Mouse (Mus musculus) heart, embryonic 15.5 days (tissue): ENCODE measurements around the gene Pdzrn4. TPM values are rescaled to one million over a fixed set of nuclear protein-coding genes. Genes with fewer than 3 reads are reported as not detected.
A peak's percentile ranks its signal among the peaks of the same experiment; 100 is the strongest.

ENCODE experiments used
- ATAC-seq: fragments of 200-750 bp; cut with Nextera tagmentation; replicated peaks from 2 replicates; pipeline ENCODE4 v1.8.0; 2017; ENCODE audit warnings: low read depth, moderate TSS enrichment; ENCODE audit not compliant: insufficient number of reproducible peaks, insufficient read depth, low FRiP score
- H3K27ac ChIP-seq: fragments of 300-500 bp; sonication (generic); 2 replicates; pipeline ENCODE4 v1.5.1; 2015; ENCODE audit warnings: mild to moderate bottlenecking, inconsistent platforms
- H3K27me3 ChIP-seq: fragments of 300-500 bp; sonication (generic); 2 replicates; pipeline ENCODE4 v1.6.1; 2015; ENCODE audit warnings: inconsistent platforms
- H3K36me3 ChIP-seq: fragments of 300-500 bp; sonication (generic); 2 replicates; pipeline ENCODE4 v1.6.1; 2015; ENCODE audit warnings: mild to moderate bottlenecking, inconsistent platforms
- H3K4me1 ChIP-seq: fragments of 300-500 bp; sonication (generic); replicated peaks from 2 replicates; pipeline ENCODE4 v1.6.1; 2015; ENCODE audit warnings: inconsistent platforms
- H3K4me2 ChIP-seq: fragments of 300-500 bp; sonication (generic); 2 replicates; pipeline ENCODE4 v1.6.1; 2015; ENCODE audit warnings: inconsistent platforms, mild to moderate bottlenecking, moderate library complexity
- H3K4me3 ChIP-seq: fragments of 300-500 bp; sonication (generic); 2 replicates; pipeline ENCODE4 v1.5.1; 2015; ENCODE audit warnings: mild to moderate bottlenecking, inconsistent platforms
- H3K9ac ChIP-seq: fragments of 300-500 bp; sonication (generic); 2 replicates; pipeline ENCODE4 v1.6.1; 2015; ENCODE audit warnings: mild to moderate bottlenecking, inconsistent platforms
- H3K9me3 ChIP-seq: fragments of 300-500 bp; sonication (generic); replicated peaks from 2 replicates; pipeline ENCODE4 v1.6.1; 2016; ENCODE audit warnings: inconsistent platforms
- WGBS: fragments of 180-500 bp; shearing (Covaris S2); methylation state at CpG from one replicate; pipeline ENCODE4 v1.1.7; 2015; ENCODE audit warnings: mixed read lengths; 5-methylcytosine and 5-hydroxymethylcytosine counted together
- polyA plus RNA-seq: library from polyadenylated mRNA; unstranded; fragments of >200 nt; fragmentation: Nextera tagmentation; extraction: Ambion mirVana; gene quantifications from 2 replicates; pipeline ENCODE4 v1.2.1, GENCODE M21; 2015

The Pdzrn4 gene
- polyA plus RNA-seq, 1 experiment from 2014 or later, result 1.0 TPM

DNA sequence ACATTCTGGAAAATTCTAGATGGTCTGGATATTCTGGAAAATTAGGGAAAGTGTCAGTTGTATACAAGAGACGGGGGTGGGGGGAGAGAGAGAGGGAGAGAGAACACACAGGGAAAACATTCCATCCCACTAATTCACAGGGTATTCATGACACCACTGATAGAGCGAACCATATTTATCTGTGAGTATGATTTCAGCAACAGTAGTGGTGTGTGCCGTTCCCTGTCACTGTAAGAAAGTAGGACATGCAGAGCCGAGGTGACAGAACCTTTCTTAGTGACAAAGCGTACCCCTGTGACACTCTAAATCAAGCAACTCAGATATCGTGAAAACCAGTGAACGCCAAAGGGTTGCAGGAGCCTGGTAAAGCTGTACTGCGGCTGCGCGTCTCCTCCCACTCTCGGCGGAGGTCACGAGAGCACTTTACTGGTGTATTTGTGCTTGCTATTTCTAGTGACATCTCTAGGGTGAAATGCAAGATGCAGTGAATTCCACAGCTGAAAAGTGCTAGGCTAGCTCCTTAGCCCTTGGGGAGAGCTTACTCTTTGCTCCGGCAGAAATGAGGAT lies 237.4 kb downstream of the Pdzrn4 start:
- Histone ChIP-seq H3K4me3 (peak overlapping the region; percentile 34), H3K9ac (no peak overlapping the region), H3K36me3 (no peaks in the 10 kb centered on the region), H3K27me3 (no peaks in the 10 kb centered on the region), H3K4me2 (peak overlapping the region; percentile 46), H3K27ac (peak overlapping the region; percentile 64; the same call in 1 of the 2 replicates), H3K9me3 (no peaks in the 10 kb centered on the region), H3K4me1 (peaks cover 14% of the 10 kb centered on the region)
- WGBS, result 42% methylated on average over 14 of the region's 14 CpGs
- peak; percentile 67; the same call in 1 of the 2 replicates for ATAC-seq

DNA sequence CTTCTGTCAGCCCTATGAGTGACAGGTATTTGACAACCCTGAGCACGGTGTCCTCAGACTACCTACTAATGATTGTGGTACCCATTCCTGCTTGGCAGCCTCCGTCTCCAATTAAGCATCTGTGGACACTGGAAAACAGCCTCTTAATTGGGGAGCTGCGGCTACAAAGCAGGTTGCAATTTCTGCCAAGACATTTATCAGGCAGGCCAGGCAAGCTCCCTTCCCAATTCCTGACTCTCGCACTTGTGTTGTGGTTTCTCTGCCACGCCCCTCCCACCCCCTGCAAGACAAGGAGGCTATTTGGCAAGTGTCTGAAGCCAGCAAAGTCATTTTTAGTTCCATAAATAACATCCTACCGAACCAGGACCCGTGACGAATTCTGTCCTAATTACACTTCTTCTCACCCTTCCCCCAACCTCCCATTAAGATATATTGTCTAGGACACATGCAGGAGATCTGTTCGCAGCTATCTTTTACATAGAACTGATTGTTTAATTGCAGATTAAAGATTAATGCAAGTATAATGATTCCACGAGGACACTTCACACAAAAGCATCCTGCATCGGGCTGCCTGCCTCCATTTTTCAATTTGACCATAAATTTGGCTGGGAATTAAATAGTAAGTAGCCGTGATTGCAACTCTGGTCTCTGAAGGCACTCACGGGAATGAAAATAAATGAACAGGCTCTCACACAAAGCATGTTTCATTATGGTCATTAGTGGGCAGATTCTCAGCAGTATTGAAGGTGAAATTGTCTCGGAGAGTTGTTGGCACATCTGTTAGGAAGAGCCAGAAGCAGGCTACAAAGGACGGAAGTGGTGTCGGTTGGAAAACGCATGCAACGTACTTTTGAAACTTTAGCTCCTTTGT lies 243.8 kb downstream of the Pdzrn4 start:
- 66% methylated on average over 18 of the region's 18 CpGs for WGBS
- Histone ChIP-seq H3K27me3 (no peaks in the 10 kb centered on the region), H3K9me3 (no peaks in the 10 kb centered on the region), H3K36me3 (no peaks in the 10 kb centered on the region), H3K4me1 (no peaks in the 10 kb centered on the region), H3K4me2 (no peak overlapping the region), H3K27ac (no peak overlapping the region), H3K9ac (no peak overlapping the region), H3K4me3 (no peak overlapping the region)
- ATAC-seq, result no peak

DNA sequence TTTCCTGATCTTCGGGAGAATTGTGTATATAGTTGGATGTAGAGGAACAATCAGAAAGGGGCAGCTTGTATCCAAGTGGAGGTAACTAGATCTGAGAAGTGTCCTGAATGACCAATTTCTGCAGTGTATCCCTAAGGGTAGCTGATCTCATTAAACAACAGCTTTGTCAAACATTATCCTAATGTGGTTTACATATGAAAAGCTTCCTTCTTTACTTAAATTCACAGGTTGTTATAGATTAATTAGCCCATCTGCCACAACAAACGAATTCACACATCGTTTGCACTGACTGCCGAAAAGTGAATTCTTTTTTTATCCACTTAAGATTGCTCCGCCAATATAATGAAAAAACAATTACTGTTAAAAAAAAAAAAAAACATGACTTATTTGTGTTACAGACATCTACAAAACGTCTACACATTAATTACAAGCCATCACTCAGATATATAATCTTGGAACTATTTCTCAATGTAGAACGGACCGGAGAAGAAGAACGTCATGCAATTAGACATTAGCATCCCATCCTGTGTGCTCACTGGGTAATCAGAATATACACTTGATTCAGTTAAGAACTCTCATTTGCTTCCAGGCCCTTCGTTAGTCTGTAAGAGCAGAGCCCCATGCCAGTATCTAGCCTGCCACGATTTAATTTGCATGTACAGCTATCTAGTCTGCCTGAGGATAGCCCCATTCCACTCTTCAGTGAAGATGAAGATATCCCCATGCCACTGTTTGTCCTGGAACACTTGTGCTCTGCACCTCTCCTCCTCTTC lies 274.8 kb downstream of the Pdzrn4 start:
- WGBS, result 83% methylated on average over 11 of the region's 11 CpGs
- H3K4me1 ChIP-seq, result no peaks in the 10 kb centered on the region
- no peak overlapping the region for H3K4me2 ChIP-seq
- ATAC-seq, result no peak
- no peak overlapping the region for H3K27ac ChIP-seq
- no peaks in the 10 kb centered on the region for H3K9me3 ChIP-seq
- no peaks in the 10 kb centered on the region for H3K27me3 ChIP-seq
- no peak overlapping the region for H3K4me3 ChIP-seq
- H3K9ac ChIP-seq, result no peak overlapping the region
- no peaks in the 10 kb centered on the region for H3K36me3 ChIP-seq

DNA sequence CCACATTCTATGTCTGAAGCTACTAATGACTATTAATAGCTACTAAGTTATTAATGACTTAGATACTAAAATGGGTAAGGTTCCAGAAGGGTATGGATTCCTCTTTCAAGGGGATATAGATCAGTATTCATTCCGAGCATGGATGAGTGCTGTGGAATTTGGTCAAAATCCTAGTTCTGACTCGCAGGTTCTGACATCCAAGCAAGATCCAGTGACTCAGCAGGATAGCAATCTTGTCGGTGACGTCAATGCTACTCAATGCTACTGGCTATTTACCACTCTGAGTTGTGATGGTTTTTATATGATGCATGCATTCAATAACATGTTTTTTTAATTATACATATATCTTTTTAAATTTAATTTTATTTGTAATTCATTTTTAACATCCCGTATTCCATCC lies 279.4 kb downstream of the Pdzrn4 start:
- no peak overlapping the region for H3K4me2 ChIP-seq
- no peak for ATAC-seq

DNA sequence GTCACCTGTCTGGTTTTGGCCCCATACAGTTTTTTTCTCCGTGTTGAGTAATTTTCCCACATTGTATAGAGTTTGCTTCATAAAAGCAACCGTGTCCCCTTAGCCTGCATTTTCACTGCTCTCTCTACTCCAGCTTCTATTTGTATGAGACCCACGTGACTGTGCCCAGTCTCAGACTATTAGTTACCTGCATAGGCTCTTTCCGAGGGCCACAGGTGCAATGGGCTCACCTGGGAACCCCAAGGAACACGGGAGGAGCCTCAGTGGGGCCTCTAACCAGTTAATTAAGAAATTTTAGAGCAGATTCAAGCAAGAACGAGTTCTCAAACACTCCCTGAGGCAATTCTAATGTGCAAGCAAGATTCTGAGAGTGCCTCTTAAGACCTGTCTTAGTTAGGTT lies 281.7 kb downstream of the Pdzrn4 start:
- Histone ChIP-seq H3K36me3 (no peaks in the 10 kb centered on the region), H3K27ac (no peak overlapping the region), H3K9me3 (no peaks in the 10 kb centered on the region), H3K4me1 (no peaks in the 10 kb centered on the region), H3K4me3 (no peak overlapping the region), H3K4me2 (no peak overlapping the region), H3K9ac (no peak overlapping the region), H3K27me3 (no peaks in the 10 kb centered on the region)
- ATAC-seq, result no peak
- WGBS, result 71% methylated on average over 6 of the region's 6 CpGs

More for the DNA sequence above, 279.4 kb downstream of the Pdzrn4 start:
- H3K27me3 ChIP-seq, result no peaks in the 10 kb centered on the region
- H3K27ac ChIP-seq, result no peak overlapping the region
- H3K9ac ChIP-seq, result no peak overlapping the region
- H3K9me3 ChIP-seq, result no peaks in the 10 kb centered on the region
- no peaks in the 10 kb centered on the region for H3K4me1 ChIP-seq
- WGBS, result 80% methylated on average over 5 of the region's 5 CpGs
- no peak overlapping the region for H3K4me3 ChIP-seq
- no peaks in the 10 kb centered on the region for H3K36me3 ChIP-seq

DNA sequence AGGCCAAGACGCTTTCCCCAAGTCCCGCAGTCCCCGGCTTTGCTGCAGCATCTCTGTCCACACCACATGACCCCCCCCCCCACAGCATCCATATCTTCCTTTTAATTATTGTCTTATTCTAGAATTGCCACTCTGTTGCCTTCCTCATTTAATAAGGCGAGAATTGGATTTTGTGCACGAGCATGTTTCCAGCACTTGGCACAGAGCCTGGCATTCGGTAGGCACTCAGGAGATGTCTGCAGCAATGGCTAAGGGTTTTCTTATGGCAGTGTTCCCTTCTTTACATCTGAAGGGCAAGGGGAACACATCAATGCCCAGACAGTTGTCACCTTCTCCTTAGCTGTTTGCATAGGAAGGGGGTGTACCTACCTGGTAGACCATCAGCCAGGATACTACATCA lies 282.9 kb downstream of the Pdzrn4 start:
- Histone ChIP-seq H3K27me3 (no peaks in the 10 kb centered on the region), H3K27ac (no peak overlapping the region), H3K4me3 (no peak overlapping the region), H3K9me3 (no peaks in the 10 kb centered on the region), H3K36me3 (no peaks in the 10 kb centered on the region), H3K9ac (no peak overlapping the region), H3K4me2 (no peak overlapping the region), H3K4me1 (no peaks in the 10 kb centered on the region)
- WGBS, result 82% methylated on average over 6 of the region's 6 CpGs
- ATAC-seq, result no peak

DNA sequence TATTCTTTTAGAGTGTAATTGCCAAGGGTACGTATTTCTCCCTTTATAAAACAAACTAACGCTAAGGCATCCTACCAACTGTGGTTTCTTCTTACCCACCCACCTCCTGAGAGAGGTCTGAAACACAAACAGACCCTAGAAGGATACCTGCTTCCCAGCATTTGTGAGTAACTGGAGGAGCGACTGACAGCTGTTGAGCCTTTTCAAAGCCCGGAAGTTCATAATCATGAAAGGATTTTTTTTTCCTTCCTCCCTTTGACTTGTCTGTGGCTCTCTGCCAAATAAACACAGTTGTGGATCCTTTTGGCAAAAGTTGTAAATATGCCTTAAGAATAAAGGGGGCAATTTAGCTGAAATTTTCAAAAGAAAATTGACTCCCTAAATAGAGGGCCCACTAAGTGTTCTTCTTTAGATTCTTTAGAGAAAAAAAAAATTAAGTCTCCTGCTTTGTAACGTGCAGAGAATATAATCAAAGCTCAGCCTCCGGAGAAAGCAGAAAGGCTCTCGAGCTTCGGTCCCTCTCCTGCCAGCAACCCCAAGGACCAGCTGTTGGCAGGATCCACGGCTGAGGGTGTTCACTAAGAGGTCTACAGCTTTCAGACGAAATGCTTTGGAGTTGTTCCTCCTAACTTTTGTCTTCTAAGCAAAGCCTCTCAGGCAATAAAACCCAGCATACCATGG lies 299.7 kb downstream of the Pdzrn4 start:
- no peaks in the 10 kb centered on the region for H3K36me3 ChIP-seq
- no peaks in the 10 kb centered on the region for H3K9me3 ChIP-seq
- no peaks in the 10 kb centered on the region for H3K4me1 ChIP-seq
- H3K27ac ChIP-seq, result no peak overlapping the region
- H3K4me3 ChIP-seq, result no peak overlapping the region
- H3K9ac ChIP-seq, result no peak overlapping the region
- H3K4me2 ChIP-seq, result no peak overlapping the region
- 48% methylated on average over 10 of the region's 10 CpGs for WGBS
- no peaks in the 10 kb centered on the region for H3K27me3 ChIP-seq
- ATAC-seq, result no peak

DNA sequence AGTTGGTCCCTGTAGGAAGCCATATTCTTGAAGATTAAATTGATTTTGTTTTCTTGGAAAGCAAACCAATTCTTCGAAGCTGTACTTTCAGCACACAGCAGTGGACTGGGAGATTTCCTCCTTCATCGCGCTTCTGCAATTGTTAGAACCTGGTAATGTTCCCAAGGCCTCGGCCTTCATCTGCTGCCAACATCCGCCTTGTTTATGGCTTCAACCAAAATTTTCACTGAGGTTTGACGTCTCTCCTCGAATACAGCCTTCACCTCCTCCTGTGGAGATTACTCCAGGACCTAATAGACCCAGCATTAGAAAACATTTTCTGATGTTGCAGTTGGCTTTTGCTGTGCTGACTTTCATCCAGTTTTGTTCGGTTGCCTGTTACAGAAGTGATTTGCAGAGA lies 307.5 kb downstream of the Pdzrn4 start:
- H3K4me1 ChIP-seq, result no peaks in the 10 kb centered on the region
- no peak overlapping the region for H3K4me3 ChIP-seq
- 77% methylated on average over 8 of the region's 8 CpGs for WGBS
- no peaks in the 10 kb centered on the region for H3K27me3 ChIP-seq
- no peak overlapping the region for H3K9ac ChIP-seq
- H3K27ac ChIP-seq, result no peak overlapping the region
- H3K9me3 ChIP-seq, result no peaks in the 10 kb centered on the region
- ATAC-seq, result no peak
- H3K4me2 ChIP-seq, result no peak overlapping the region
- H3K36me3 ChIP-seq, result no peaks in the 10 kb centered on the region

DNA sequence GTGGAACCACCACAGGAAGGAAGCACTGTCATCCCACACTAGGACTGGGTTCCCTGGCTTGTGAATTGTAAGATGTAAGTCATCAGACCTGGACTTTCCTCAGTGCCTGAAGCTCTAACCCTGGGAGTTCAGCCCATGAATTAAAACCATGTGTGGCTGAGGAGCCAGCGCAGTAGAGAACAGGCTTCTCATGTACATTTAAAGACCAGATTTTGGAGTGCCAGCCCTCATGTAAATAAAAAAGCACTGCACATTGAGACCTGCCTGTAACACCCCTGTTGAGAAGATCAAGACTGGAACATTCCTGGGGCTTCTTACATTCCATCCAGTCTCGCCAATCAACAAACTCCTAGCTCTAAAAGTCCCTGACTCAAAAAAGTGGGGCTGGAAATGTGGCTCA lies 342.0 kb downstream of the Pdzrn4 start:
- Histone ChIP-seq H3K4me2 (no peak overlapping the region), H3K27me3 (no peaks in the 10 kb centered on the region), H3K9me3 (no peaks in the 10 kb centered on the region), H3K36me3 (no peaks in the 10 kb centered on the region), H3K9ac (no peak overlapping the region), H3K27ac (no peak overlapping the region), H3K4me3 (no peak overlapping the region), H3K4me1 (no peaks in the 10 kb centered on the region)
- WGBS, result 57% methylated on average over 2 of the region's 2 CpGs
- ATAC-seq, result no peak

DNA sequence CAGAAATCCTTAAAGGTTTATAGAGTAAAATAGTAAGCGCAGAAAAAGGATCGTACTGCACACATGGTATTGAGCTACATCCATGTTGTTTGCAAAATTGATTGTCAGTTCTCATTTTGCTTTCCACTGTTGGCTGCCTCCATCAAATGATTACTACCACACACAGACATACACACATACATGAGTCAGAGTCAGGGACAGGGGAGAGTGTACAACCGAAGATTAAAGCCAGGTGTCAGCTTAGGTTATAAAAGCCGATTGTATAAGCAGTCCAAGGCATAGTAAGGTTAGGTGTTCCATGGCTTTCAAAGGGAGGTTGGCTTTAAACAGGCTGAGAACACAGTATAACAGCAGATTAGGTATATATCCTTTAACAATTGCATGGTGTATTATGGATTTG lies 343.2 kb downstream of the Pdzrn4 start:
- ATAC-seq, result no peak
- Histone ChIP-seq H3K36me3 (no peaks in the 10 kb centered on the region), H3K9ac (no peak overlapping the region), H3K27ac (no peak overlapping the region), H3K9me3 (no peaks in the 10 kb centered on the region), H3K4me2 (no peak overlapping the region), H3K4me1 (no peaks in the 10 kb centered on the region), H3K27me3 (no peaks in the 10 kb centered on the region), H3K4me3 (no peak overlapping the region)
- WGBS, result 89% methylated on average over 4 of the region's 4 CpGs

DNA sequence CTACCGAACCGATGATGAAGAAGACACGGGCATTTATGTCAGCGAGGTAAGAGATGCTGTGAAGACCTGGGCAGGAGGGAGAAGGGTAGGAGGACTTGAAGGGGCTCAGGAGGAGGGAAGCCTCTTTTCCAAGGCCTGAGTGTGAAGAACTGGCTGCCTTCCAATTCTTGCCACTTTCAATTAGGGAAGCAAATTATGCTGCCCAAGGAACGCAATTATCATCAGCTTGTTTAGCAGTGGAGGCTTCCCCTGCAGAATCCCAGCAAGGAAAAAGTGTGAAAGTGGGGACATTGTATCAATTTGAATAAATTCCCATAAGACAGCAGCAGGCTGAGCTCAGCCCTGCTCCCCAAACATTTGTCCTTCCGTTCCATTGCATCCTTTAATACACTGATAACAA lies 346.9 kb downstream of the Pdzrn4 start:
- no peaks in the 10 kb centered on the region for H3K27me3 ChIP-seq
- no peaks in the 10 kb centered on the region for H3K9me3 ChIP-seq
- ATAC-seq, result no peak
- no peak overlapping the region for H3K9ac ChIP-seq
- no peaks in the 10 kb centered on the region for H3K36me3 ChIP-seq
- no peaks in the 10 kb centered on the region for H3K4me1 ChIP-seq
- no peak overlapping the region for H3K27ac ChIP-seq
- no peak overlapping the region for H3K4me3 ChIP-seq
- 68% methylated on average over 6 of the region's 6 CpGs for WGBS
- H3K4me2 ChIP-seq, result no peak overlapping the region
